Mouse (Mus musculus): ENCODE measurements around the gene Tjp2. TPM values are rescaled to one million over a fixed set of nuclear protein-coding genes. Genes with fewer than 3 reads are reported as not detected.
A peak's percentile ranks its signal among the peaks of the same experiment; 100 is the strongest.
"Not testable (repeated sequence)": the region's sequence is repeated elsewhere in the genome, so short reads cannot be mapped to it uniquely, and the experiment has no call there.

The Tjp2 gene
- total RNA-seq, 2 experiments from 2014 or later = 20.3 to 23.1 TPM

DNA sequence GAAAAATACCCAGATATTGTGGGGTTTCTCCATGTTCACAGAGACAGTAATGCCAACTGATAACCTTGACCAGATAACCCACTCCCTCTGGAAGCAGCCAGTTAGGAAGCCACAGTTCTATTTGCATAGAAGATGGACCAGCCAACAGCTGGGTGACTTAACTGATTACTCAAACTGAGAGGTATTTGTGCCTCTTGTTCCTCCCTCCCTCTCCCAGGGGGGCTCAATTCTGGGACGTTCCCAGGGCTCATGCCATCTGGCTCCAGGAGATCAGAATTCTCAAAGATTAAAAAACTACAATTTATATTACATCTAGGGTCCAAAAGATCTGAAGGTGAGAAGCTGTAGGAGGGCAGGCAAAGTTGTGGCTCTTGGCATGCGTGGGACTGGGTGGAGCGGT lies 84.5 kb downstream of the Tjp2 start:
- DNase-seq = no peak
- intact Hi-C loops (cut with DNase I) = no loop called here

- intact Hi-C loops (cut with DNase I) = no loop called here
- DNase-seq = no peak
Measured at GRCm38 (mm10) chr19:24137392-24137791, 87.4 kb downstream of the Tjp2 start.

DNA sequence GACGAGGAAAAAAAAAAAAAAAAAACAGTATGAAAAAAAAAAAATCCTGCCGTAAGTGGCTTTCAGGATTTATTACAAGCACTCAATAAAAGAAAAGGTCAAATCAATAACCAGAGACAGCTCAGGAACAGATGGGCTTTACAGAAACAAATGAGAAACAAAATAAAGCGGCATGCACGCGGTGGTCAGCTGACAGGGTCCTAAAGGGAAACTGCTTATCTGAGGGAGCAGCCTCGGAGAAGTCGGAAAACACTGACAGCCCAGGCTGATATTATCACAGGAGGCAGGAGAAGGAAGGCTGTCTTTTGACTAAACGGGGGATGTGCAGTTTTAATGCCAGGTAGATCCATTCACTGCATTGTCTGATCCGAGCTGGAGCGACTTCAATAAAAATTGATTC lies 89.8 kb downstream of the Tjp2 start:
- intact Hi-C loops (cut with DNase I) = no loop called here
- no peak for DNase-seq

- DNase-seq = no peak
- intact Hi-C loops (cut with DNase I) = no loop called here
Measured at GRCm38 (mm10) chr19:24134144-24134911, 90.5 kb downstream of the Tjp2 start.

GRCm38 (mm10) chr19:24123534-24124290 lies 101.1 kb downstream of the Tjp2 start:
- intact Hi-C loops (cut with DNase I) = no loop called here
- DNase-seq = no peak

GRCm38 (mm10) chr19:24123087-24123486 lies 101.7 kb downstream of the Tjp2 start:
- no peak for DNase-seq
- intact Hi-C loops (cut with DNase I) = no loop called here

DNA sequence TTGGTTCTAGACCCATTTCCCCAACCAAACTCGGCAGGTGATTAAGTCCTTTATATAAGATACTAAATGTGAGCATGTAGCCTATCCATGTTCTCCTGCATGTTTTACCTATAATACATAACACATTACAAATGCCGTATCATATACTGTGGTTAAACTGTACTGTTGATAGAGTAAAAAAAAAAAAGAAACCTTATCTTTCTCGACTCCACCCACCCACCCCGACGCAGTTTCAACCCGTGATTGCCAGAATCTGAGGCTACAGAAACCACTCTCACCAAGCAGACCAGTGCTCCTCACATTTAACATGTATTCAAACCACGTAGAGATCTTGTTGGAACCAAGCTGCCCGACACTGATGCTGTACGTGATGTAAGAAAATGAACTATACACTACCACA lies 102.2 kb downstream of the Tjp2 start:
- intact Hi-C loops (cut with DNase I) = no loop called here
- no peak for DNase-seq

- no peak for DNase-seq
Measured at GRCm38 (mm10) chr19:24120811-24121210, 104.0 kb downstream of the Tjp2 start.

GRCm38 (mm10) chr19:24118775-24119174 lies 106.1 kb downstream of the Tjp2 start:
- intact Hi-C loops (cut with DNase I) = loop anchor here (5.0 kb wide), 1 partner anchor 146 kb away; no protein-coding TSS in a partner anchor
- DNase-seq = no peak

More at GRCm38 (mm10) chr19:24120811-24121210, 104.0 kb downstream of the Tjp2 start:
- intact Hi-C loops (cut with DNase I) = no loop called here

DNA sequence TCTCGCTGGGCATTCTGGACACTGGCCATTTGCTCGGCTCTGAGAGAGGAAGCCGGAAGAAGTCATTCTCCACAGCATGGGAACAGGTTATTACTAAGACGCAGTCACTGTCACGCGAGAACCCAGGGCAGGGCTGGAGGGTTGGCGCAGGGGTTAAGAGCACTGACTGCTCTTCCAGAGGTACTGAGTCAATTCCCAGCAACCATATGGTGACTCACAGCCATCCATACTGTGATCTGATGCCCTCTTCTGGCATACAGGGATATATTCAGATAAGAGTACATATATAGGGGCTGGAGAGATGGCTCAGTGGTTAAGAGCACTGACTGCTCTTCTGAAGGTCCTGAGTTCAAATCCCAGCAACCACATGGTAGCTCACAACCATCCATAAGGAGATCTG lies 113.2 kb downstream of the Tjp2 start:
- DNase-seq = no peak
- intact Hi-C loops (cut with DNase I) = no loop called here

DNA sequence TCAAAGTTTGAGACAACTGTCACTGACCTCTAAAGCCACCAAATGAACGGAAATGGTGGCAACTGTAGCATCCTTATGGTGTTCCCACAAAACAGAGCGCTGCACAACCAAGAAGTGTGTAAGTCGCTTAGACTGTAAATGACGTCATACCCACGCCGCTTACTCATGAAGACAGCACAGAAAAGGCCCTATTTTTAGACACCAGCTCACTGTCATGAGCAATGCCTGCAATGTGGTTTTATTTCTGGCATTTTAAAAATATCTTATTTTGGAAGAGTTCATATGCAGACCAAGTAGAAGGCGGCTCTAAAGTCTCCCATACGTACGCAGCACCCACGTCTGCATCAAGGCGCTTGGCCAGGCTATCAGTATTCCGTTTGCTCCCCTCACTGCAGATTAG lies 117.1 kb downstream of the Tjp2 start:
- DNase-seq = no peak
- intact Hi-C loops (cut with DNase I) = no loop called here

DNA sequence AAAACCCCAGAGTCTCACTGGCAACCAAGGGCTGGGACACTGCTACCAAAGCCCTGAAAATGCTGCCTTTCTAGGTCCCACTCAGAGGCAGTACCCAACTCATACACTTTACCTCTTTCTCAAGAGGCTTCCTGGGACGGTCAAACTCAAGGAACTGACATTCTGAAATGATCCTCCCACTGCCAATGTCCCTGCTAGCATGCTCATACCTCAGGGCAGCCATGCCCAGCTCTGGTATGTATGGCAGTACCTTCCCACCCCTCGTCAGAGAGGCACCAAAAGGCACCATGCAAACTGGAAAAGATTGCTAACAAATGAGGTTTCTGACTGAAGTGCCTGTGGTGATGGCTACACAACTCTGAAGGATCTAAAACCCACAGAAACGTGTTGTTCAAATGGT lies 121.0 kb downstream of the Tjp2 start:
- DNase-seq = no peak
- intact Hi-C loops (cut with DNase I) = loop anchor here (5.0 kb wide), 1 partner anchor 72 kb away; the partner anchor contains the start of gene Fam189a2

GRCm38 (mm10) chr19:24102562-24103126 lies 122.2 kb downstream of the Tjp2 start:
- intact Hi-C loops (cut with DNase I) = loop anchor here (5.0 kb wide), 1 partner anchor 70 kb away; the partner anchor contains the start of gene Fam189a2
- no peak for DNase-seq

DNA sequence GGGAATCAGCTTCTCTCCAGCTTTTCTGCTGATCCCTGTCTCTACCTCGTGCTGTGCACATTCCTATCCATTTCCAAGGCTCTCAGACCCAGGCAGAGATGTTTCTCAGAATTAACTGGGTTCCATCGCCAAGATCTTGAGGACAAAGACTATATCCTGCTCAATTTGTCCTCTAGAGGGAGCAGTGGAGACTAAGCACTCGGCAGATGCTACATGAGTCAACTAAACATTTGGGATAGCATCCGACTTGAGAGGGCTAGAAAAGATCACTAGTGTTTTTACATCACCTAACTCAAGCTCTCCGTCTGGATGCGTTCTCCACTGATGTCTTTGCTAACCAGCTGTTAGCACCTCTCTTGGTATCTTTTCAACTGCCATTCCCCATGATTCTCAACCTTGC lies 123.6 kb downstream of the Tjp2 start:
- intact Hi-C loops (cut with DNase I) = loop anchor here (5.0 kb wide), 1 partner anchor 69 kb away; the partner anchor contains the start of gene Fam189a2
- no peak for DNase-seq

GRCm38 (mm10) chr19:24098691-24099090 lies 126.1 kb downstream of the Tjp2 start:
- intact Hi-C loops (cut with DNase I) = loop anchor here (5.0 kb wide), 1 partner anchor 131 kb away; no protein-coding TSS in a partner anchor
- no peak for DNase-seq

GRCm38 (mm10) chr19:24097666-24098455 lies 127.0 kb downstream of the Tjp2 start:
- intact Hi-C loops (cut with DNase I) = loop anchor here (5.0 kb wide), 1 partner anchor 131 kb away; no protein-coding TSS in a partner anchor
- DNase-seq = peak; percentile 25 to 26

DNA sequence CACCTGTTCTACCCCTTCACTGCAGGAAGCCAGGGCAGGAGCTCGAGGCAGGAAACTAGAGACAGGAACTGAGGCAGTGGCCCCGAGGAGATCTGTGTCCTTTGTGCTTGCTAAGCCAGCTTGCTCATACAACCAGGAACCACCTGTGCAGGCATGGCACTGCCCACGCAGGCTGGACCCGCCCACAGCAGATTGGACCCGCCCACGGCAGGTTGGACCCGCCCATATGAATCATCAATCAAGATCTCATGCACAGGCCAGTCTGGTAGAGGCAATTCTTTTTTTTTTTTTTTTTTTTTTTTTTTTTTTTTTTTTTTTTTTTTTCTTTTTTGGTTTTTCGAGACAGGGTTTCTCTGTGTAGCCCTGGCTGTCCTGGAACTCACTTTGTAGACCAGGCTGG lies 132.8 kb downstream of the Tjp2 start:
- intact Hi-C loops (cut with DNase I); DNase-seq: not testable (repeated sequence)

DNA sequence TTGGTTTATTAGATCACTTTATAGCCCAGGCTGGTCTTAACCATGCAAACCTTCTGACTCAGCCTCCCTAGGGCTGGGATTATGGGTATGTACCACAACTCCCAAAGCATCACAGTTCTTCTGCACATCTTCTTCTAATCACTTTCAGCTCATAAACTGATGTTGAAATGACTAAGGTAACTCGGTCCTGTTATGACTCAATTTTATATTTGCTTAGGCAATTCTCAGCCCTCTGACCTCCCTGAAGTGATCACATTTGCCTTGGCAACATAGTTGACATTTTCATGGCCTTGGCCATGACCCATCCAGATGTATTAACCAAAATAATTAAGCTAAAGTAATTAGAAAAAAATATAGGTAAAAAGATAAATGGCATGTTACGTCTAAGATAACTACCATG lies 134.5 kb downstream of the Tjp2 start:
- intact Hi-C loops (cut with DNase I) = no loop called here
- no peak for DNase-seq

DNA sequence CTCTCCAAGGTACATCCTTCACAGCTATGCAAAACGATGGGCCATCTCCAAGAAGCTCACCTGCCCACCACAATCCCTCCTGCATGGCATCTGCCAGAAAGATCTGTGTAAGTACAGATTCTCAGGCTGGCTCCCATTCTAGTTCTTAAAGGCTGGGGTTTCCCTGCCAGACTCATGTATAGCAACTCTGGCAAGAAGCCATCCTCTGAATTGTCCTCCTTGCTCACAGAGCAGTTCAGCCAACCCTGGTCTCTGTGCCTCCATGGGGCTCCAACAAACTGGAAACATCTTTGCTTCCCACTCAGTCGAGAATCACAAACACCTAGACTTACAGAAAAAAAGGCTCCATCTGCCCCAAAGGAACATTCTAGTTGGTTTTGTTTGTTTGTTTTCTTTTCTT lies 139.5 kb downstream of the Tjp2 start:
- DNase-seq = no peak
- intact Hi-C loops (cut with DNase I) = no loop called here

DNA sequence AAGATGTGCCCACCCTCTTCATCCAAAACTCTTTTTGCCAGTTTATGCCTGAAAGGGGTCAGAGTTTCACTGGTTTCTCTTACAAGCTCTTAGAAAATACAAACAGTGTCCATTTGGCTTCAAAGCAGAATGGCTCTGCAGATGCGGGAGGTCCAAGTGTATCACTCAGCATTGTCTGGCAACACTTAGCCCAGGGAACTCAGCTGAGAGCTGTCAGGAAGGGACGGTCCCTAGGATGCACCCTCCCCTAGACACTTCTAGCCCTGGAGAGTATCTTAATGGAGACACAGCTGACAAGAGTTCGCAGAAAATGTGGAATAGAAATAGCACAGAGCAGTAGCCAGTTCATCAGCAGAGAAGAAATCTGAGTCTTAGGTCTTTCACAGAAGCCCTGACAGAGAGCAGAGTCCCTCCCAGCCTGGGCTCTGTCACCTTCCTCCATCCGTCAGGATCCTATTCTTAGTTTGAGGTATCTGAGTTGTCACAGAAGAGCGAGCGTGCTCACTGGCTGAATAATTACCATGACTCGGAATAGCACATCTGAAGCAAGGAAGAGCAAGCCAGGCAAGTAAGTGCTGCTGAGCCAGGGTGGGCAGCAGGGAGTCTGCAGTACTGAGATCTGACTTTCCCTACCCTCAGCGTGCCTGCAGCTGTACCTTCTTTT lies 144.3 kb downstream of the Tjp2 start:
- intact Hi-C loops (cut with DNase I) = no loop called here
- peak in 1 of 2 experiments; percentile 9 for DNase-seq

Measured in heart, postnatal 14 days (tissue).